Mouse (Mus musculus) embryonic stem cell, embryonic (primary cell): ENCODE data around the gene Ints1.

Experiments used
- CTCF ChIA-PET, 4 experiments: fragments of 300-600 bp in 2 of 4; fragments of 350-600 bp in 2 of 4; sonication (Branson Sonifier 250); formaldehyde crosslinking; loops; one replicate each; lab custom pipeline; 2022; ENCODE audit warnings: inconsistent platforms in 2 of 4; lab: Charles Lee
- POLR2A ChIA-PET, 4 experiments: fragments of 300-600 bp in 2 of 4; fragments of 350-600 bp in 2 of 4; sonication (Branson Sonifier 250); formaldehyde crosslinking; loops; one replicate each; lab custom pipeline; 2022; ENCODE audit warnings: antibody characterized with exemption in 4 of 4, inconsistent platforms in 1 of 4; lab: Charles Lee

The Ints1 gene

GRCm38 (mm10) chr5:139793338-139794089 lies 18.0 kb upstream of the Ints1 start:
- ChIA-PET CTCF (interaction anchor here in 3 of 4 experiments (0.9 to 2.2 kb wide), 5 partner anchors 10 to 38 kb away, joined by 3 to 6 read pairs (median 5); no protein-coding TSS in a partner anchor), POLR2A (interaction anchor here in 3 of 4 experiments (0.6 to 2.6 kb wide), 12 partner anchors 7 to 1041 kb away, joined by 3 to 9 read pairs (median 4); partner anchors contain the start of genes Ints1 (in 2 of the 3), Mad1l1 (in 1 of the 3), Nudt1 (in 1 of the 3) and Tmem184a (in 1 of the 3))

- ChIA-PET CTCF (interaction anchor here in 3 of 4 experiments (0.9 to 2.1 kb wide), 5 partner anchors 11 to 24 kb away, joined by 3 to 5 read pairs (median 3); no protein-coding TSS in a partner anchor), POLR2A (interaction anchor here in 3 of 4 experiments (0.6 to 2.6 kb wide), 11 partner anchors 7 to 528 kb away, joined by 3 to 9 read pairs (median 5); partner anchors contain the start of genes Ints1 (in 2 of the 3), Mad1l1 (in 1 of the 3), Nudt1 (in 1 of the 3) and Tmem184a (in 1 of the 3))
These were observed 17.5 kb upstream of the Ints1 start for GRCm38 (mm10) chr5:139792966-139793337.

- POLR2A ChIA-PET, result interaction anchor here in 3 of 4 experiments (0.6 to 2.6 kb wide), 13 partner anchors 8 to 540 kb away, joined by 3 to 9 read pairs (median 4); partner anchors contain the start of genes Ints1 (in 2 of the 3), Get4 (in 1 of the 3), Tmem184a (in 1 of the 3) and Zfand2a (in 1 of the 3)
- CTCF ChIA-PET, result interaction anchor here in 3 of 4 experiments (1.1 to 2.1 kb wide), 4 partner anchors 11 to 17 kb away, joined by 3 to 5 read pairs (median 3); no protein-coding TSS in a partner anchor
These were observed 16.8 kb upstream of the Ints1 start for GRCm38 (mm10) chr5:139792159-139792775.

GRCm38 (mm10) chr5:139791227-139792158 lies 16.0 kb upstream of the Ints1 start, which contains the start of gene Mafk:
TSS of gene Mafk (plus strand) at chr5:139791513.
- ChIA-PET POLR2A (interaction anchor here in 2 of 4 experiments (0.6 to 2.6 kb wide), 18 partner anchors 9 to 627 kb away, joined by 3 to 9 read pairs (median 4); partner anchors contain the start of genes Ints1 (in 2 of the 2), Get4 (in 1 of the 2), Snx8 (in 1 of the 2) and Zfand2a (in 1 of the 2)), CTCF (interaction anchor here in 3 of 4 experiments (0.5 to 2.1 kb wide), 6 partner anchors 12 to 199 kb away, joined by 3 to 5 read pairs (median 3); partner anchors contain the start of gene Ints1 (in 1 of the 3))

GRCm38 (mm10) chr5:139789466-139789865 lies 14.0 kb upstream of the Ints1 start:
- POLR2A ChIA-PET, result interaction anchor here in 3 of 4 experiments (0.6 to 1.4 kb wide), 5 partner anchors 11 to 1167 kb away, joined by 3 to 6 read pairs (median 5); partner anchors contain the start of gene A430033K04Rik (in 1 of the 3)
- CTCF ChIA-PET, result interaction anchor here in 3 of 4 experiments (0.6 to 2.0 kb wide), 5 partner anchors 9 to 76 kb away, joined by 3 to 8 read pairs (median 3); no protein-coding TSS in a partner anchor

- ChIA-PET CTCF (interaction anchor here in 2 of 4 experiments (0.6 to 1.8 kb wide), 3 partner anchors 8 to 162 kb away, joined by 3 to 8 read pairs (median 4); no protein-coding TSS in a partner anchor), POLR2A (interaction anchor here in 2 of 4 experiments (0.6 to 0.8 kb wide), 3 partner anchors 44 to 984 kb away, joined by 3 to 6 read pairs (median 3); no protein-coding TSS in a partner anchor)
These were observed 5.9 kb upstream of the Ints1 start for GRCm38 (mm10) chr5:139781406-139781805.

GRCm38 (mm10) chr5:139776966-139777365 lies 1.5 kb upstream of the Ints1 start:
- POLR2A ChIA-PET, result interaction anchor here in 2 of 4 experiments (1.1 to 2.2 kb wide), 5 partner anchors 11 to 642 kb away, joined by 3 to 9 read pairs (median 5); partner anchors contain the start of genes Eif3b (in 1 of the 2) and Mafk (in 1 of the 2)
- CTCF ChIA-PET, result interaction anchor here (0.5 to 1.8 kb wide), 12 partner anchors 12 to 956 kb away, joined by 3 to 8 read pairs (median 4); no protein-coding TSS in a partner anchor

GRCm38 (mm10) chr5:139768216-139768615 lies 7.3 kb downstream of the Ints1 start:
- CTCF ChIA-PET, result interaction anchor here (0.5 to 2.7 kb wide), 4 partner anchors 14 to 513 kb away, joined by 3 to 13 read pairs (median 4); no protein-coding TSS in a partner anchor
- POLR2A ChIA-PET, result no interaction called here

- ChIA-PET CTCF (interaction anchor here in 2 of 4 experiments (0.7 to 2.8 kb wide), 9 partner anchors 9 to 174 kb away, joined by 3 to 14 read pairs (median 6); partner anchors contain the start of genes Ints1 (in 1 of the 2) and Micall2 (in 1 of the 2)), POLR2A (interaction anchor here in 3 of 4 experiments (0.6 to 1.4 kb wide), 3 partner anchors 10 to 18 kb away, joined by 3 to 5 read pairs (median 3); no protein-coding TSS in a partner anchor)
These were observed 11.2 kb downstream of the Ints1 start for GRCm38 (mm10) chr5:139764296-139764695.

- ChIA-PET POLR2A (interaction anchor here in 3 of 4 experiments (0.6 to 1.1 kb wide), 9 partner anchors 12 to 506 kb away, joined by 3 to 4 read pairs (median 3); partner anchors contain the start of gene Get4 (in 1 of the 3)), CTCF (interaction anchor here in 2 of 4 experiments (0.6 to 1.3 kb wide), 5 partner anchors 8 to 200 kb away, joined by 3 to 5 read pairs (median 3); partner anchors contain the start of gene Ints1 (in 1 of the 2))
These were observed 17.4 kb downstream of the Ints1 start for GRCm38 (mm10) chr5:139758096-139758495.

GRCm38 (mm10) chr5:139756586-139756985 lies 18.9 kb downstream of the Ints1 start:
- ChIA-PET POLR2A (no interaction called here), CTCF (interaction anchor here in 3 of 4 experiments (1.1 to 2.6 kb wide), 3 partner anchors 8 to 14 kb away, joined by 4 to 14 read pairs (median 5); no protein-coding TSS in a partner anchor)

- POLR2A ChIA-PET, result interaction anchor here in 1 of 4 experiments (2.0 kb wide), 1 partner anchor 19 kb away, joined by 6 read pairs; the partner anchor contains the start of gene Micall2
- CTCF ChIA-PET, result interaction anchor here in 3 of 4 experiments (1.1 to 2.6 kb wide), 7 partner anchors 8 to 20 kb away, joined by 4 to 14 read pairs (median 6); partner anchors contain the start of genes Ints1 (in 1 of the 3) and Micall2 (in 1 of the 3)
These were observed 19.3 kb downstream of the Ints1 start for GRCm38 (mm10) chr5:139756135-139756534.

- CTCF ChIA-PET, result interaction anchor here (0.5 to 2.6 kb wide), 56 partner anchors 8 to 1136 kb away, joined by 3 to 21 read pairs (median 4); partner anchors contain the start of genes Ints1 (in 2 of the 4), Micall2 (in 2 of the 4) and 3110082I17Rik (in 1 of the 4)
- POLR2A ChIA-PET, result interaction anchor here in 3 of 4 experiments (0.6 to 2.0 kb wide), 10 partner anchors 8 to 417 kb away, joined by 3 to 6 read pairs (median 4); partner anchors contain the start of gene Micall2 (in 1 of the 3)
These were observed 20.7 kb downstream of the Ints1 start for GRCm38 (mm10) chr5:139754753-139755152.

GRCm38 (mm10) chr5:139750535-139750934 lies 24.9 kb downstream of the Ints1 start:
- ChIA-PET POLR2A (interaction anchor here in 2 of 4 experiments (1.0 to 2.9 kb wide), 7 partner anchors 10 to 34 kb away, joined by 3 to 11 read pairs (median 3); no protein-coding TSS in a partner anchor), CTCF (interaction anchor here (0.5 to 3.6 kb wide), 46 partner anchors 9 to 471 kb away, joined by 3 to 28 read pairs (median 4); partner anchors contain the start of genes Micall2 (in 3 of the 4) and Ints1 (in 2 of the 4))
